Mouse (Mus musculus): ENCODE results near the gene Hbb-bh2.

GRCm38 (mm10) chr7:103824597-103824996, 15.7 kb downstream of the Hbb-bh2 start:
- TF ChIP-seq EP300 (IDR thresholded peaks at IDR 0.05; ENCODE audit: insufficient read depth, low read depth, low read length) (no peak), CTCF (IDR thresholded peaks at IDR 0.05) (no peak)
